Mouse (Mus musculus) layer of hippocampus, postnatal 36 days (tissue): ENCODE results near the gene Pcdh18. TPM values are rescaled to one million over a fixed set of nuclear protein-coding genes. Genes with fewer than 3 reads are reported as not detected.

Experiments used
- DNase-seq, 2 experiments: peaks; one replicate each; pipeline ENCODE4 v3.0.0; 2022
- total RNA-seq, 2 experiments: library from RNA; stranded (reverse); gene quantifications; 2 replicates each; pipeline ENCODE4 v1.2.3; 2021

Gene Pcdh18
- 1 to 10 TPM; 2.7 to 4.8 TPM for total RNA-seq

DNA sequence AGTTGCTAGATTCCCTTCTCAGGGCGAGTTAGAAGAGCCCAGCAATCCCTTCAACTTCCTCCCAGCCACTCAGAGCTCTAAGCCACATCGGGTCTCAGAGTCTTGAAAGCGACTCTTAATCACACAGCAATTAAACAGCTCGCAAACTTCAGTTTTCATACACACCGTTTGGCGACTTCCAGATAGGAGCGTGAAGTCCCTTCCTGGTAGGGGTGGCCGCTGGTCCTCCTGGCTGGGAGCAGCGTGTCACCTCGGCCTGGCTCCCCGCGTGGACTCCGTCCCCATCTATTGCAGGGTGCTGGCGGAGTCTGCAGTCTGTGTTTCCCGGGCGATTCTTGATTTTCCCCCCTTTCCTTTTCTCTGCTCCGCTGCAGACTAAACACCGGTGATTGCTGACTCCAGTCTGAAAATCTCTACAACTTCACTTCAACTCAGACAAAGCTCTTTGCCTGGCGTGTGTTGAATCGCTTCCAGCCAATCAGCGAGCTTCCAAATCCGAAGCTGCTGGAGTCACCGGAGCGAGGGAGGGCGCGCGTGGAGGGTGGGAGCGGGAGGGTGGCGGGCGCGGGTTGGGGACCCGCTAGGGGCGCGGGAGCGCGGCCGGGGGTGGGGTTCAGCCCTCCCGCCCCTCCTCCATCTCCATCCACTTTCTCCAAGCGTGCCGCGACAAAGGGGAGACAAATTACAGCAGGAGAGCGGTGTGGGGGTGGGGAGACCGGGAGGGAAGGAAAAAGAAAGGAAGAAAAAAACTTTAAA, at the start of gene Pcdh18:
TSS of gene Pcdh18 (minus strand) at position 456 of the 756 bp plus-strand sequence.
- DNase-seq = peak; percentile 40 to 42

DNA sequence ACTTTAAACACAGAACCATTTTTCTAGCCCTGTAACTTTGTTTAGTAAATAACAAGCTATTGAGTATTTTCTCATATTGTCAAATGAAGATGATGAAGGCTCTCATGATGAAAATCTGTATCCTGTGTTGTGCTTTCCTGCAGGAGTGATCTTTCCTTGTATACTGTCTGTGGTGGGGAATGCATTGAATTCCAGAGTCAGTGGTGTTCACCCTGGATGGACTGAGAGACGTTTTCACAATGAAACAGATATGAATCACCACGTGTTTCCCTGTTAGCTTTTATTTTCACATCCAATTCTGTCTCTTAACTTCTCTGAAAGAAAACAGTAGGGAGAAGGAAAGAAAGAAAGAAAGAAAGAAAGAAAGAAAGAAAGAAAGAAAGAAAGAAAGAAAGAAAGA, 49.7 kb upstream of the Pcdh18 start:
- no peak for DNase-seq

DNA sequence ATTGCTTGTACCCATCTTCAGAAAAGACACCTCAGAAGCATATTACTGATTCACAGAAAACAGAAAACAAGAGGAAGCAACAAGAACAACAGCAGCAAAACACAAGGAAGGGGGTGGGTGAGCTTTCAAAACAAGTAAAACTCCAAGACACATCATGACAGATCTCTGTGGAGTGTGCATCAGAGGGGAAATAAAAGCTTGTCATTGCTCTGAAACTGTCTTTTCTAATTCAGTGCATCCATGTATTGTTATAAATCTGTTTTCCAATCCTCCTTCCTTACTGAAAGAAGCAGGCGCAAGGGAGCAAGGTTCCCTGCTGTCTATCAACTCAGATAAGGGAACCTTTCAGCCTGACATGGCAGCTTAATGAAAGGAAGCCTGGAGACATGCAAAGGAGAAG, 48.4 kb upstream of the Pcdh18 start:
- no peak for DNase-seq

DNA sequence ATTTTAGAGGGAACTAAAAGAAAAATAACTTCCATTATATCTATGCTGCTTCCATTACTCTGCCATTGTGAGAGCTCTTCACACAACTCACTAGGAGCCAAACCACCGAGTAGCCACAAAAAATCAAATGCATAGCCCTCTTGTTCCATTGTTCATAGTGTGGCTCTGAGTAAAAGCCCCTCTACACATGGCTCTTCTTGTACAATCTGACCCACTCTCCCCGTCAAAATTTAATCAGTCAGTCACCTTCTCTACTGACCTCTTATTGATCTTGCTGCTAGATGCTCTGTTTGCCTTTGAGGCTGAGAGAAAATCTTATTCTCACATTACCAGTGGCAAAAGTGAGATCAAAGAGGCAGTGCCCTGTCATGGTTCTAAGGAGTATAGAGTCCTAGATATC, 31.2 kb upstream of the Pcdh18 start:
- DNase-seq = no peak

DNA sequence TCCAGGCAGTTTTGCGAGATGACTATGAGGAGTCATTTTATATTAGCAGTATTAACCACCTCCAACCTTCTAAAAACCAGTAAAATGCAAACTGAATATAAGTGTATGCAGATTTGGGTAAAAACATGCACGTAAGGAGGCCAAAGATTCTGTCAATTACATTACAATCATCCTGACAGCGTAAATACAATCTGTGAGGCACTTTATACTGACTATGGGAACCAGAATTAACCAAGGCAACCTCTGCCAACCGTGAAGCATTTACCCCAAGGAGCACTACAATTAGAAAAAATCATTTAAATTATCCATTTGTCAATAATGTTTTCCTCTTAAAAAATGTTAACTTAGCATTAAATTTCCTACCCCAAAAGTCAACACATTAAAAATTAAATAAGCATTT, 30.6 kb upstream of the Pcdh18 start:
- DNase-seq = no peak

DNA sequence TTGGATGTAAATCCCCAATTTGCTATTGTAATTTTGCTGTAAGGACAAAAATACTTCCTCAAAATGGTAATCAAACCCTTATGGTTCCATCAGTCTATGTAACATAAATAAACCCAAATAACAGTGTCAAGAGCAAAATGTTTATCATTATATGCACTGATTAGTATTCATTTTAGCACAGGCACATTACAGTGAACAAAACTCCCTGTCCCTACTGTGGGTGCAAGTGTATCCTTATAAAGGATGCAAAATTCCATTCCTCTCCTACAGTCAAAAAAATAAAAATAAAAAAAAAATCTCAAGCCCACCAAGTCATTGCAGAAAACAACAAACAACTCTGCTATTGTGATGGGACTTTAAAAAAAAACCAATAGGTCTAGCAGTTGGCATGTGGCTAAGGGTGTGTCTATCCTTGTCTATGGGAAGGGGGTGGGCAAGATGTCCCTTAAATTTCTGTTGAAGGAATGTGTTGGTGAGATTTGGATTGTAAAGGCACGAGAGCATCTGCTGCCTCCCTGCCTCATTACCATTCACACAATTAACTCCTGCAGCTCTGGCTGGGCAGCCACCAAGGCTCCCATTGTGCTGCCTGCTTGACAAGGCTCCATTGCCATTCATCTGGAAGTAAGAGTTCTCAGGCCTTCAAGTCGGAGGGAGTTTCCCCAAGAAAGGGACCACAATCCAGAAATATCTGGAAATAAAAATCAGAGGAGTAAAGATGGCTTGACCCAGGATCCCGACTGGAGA, 12.0 kb upstream of the Pcdh18 start:
- DNase-seq = no peak

DNA sequence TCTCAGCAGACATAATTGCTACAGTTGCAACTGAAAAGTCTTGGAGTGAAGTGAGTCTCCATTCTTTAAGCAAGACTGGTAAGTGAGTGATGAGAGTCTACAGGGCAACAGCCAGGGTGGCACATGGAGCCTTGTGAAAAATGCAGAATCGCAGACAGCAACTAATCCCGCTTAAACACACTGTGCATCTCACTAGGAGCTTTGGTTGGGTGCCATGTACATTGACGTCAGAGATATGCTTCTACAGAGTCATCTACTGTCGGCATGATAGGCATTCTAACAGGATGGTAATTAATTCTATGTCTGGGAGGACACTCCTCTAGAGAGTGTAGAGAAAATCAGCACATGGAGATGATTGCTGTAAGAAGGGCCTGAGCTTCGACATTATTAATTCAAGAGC, 5.6 kb upstream of the Pcdh18 start:
- no peak for DNase-seq

DNA sequence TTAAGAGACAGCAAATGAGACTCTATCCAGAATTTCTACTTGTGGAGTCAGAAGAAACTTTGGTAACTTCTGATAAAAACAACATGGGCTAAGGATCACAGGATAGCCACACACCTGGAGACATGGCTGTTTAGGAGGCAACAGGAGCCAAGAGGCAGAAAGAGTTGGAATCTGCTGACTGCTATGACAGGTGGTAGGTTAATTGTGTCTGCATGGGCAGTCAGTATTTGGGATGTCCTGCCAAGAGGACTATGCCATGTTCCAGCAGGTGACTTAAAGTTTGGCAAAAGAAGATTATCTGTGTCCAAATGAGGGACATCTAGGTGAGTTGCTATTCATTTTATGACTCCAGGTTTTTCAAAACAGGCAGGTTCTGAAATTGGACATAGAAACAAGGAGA, 4.8 kb upstream of the Pcdh18 start:
- no peak for DNase-seq

DNA sequence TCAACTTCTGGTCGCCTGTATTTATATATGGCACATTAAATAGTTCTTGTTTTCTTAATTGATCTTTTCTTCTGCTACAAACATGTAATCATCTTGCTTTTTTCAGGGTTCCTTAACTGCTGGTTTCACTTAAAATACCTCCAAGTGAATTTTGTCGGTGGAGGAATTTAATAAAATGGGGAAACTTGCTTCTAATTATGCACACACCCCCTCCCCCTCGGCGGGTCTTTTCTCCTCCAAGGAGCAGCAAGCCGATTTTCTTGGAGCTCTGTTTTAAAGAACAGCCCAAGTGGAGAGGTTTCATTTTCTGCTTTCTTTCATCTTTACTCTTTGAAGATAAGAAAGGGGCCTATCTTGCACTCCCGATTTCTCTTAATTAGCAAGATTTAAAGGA, 498 bp upstream of the Pcdh18 start:
- DNase-seq = no peak

DNA sequence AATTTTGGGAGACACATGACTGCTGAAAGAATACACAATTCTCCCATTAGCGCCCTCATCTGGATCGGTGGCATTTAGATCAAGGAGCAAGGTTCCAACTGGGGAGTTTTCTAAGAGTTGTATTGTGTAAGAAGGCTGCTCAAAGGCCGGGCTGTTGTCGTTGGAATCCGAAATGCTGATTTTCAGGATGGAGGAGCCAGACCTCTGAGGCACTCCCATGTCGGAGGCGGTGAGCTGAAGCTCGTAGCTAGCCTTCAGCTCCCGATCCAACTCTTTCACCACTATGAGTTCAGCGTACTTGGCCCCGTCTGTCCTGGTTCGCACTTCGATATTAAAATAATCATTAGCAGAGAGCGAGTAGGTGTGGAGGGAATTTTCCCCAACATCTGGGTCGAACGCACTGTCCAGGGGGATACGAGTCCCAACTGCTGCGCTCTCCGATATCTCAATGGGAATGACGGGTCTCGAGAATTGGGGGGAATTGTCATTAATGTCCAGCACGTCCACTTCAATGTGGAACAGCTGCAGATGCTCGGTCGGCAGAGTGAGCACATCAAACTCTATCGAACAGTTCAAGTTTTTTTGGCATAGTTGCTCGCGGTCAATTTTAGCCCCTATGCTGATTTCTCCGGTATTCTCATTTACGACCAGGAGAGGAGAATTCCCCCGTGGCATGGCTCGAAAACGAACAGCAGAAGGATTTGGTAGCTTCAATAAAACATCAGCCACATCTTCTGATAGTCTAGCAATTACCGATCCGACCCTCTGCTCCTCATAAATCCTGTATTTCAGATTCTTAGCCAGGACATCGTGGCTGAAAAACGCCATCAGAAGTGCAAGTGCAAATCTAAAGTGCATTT, 909 bp downstream of the Pcdh18 start:
- no peak for DNase-seq

DNA sequence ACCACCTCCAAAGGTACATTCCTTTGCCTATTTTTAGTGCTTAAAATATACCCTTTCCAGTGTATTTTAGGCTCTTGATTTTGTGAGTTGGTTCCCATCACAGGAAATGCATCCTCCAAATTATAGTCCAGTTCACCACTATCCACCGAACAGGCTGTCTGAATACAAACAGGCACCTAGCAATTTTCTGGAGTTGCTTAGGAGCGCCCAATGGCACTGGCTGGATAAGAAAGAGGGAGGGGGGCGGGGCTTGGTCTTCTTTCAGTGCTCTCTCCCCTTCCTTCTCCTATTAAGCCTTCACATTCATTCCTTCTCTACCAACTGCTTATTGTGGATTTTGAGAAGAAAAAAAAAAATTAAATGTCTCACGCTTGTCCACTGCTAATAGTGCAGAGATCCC, 4.4 kb downstream of the Pcdh18 start:
- no peak for DNase-seq

DNA sequence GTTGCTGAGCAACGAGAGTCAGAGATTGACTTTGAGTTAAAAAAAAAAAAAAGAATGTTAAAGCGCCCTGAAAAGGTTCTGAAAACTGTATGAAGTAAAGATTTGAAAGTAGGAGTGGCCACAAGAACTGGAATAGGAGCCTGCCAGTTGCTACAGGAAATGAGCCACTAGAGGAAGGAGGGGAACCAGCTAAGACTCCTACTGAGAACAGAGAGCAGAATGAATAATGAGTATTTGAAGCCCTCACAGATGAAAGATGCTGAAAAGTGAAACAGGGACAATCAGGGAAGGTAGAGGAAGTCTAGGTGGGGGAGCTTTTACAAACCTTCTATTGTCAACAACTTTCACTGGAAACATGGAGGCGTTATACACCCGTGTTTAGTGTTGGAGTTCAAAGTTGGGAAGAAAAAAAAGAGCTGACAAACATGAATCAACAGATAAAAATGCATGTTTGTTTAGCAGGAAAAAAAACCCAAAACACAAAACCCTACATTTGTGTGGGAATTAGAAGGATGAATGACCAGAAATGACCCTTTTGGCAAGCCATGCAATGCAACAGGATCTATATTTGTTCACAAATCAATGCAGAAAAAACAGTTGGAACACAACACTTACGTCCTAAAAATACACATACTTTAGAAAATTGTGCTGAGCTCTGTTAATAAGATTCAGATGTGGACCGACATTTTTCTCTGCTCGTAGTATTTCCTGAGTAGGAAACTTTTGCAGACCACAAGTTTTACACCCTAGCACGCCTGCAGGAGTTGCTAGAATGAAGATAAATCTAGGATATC, 7.4 kb downstream of the Pcdh18 start:
- no peak for DNase-seq

DNA sequence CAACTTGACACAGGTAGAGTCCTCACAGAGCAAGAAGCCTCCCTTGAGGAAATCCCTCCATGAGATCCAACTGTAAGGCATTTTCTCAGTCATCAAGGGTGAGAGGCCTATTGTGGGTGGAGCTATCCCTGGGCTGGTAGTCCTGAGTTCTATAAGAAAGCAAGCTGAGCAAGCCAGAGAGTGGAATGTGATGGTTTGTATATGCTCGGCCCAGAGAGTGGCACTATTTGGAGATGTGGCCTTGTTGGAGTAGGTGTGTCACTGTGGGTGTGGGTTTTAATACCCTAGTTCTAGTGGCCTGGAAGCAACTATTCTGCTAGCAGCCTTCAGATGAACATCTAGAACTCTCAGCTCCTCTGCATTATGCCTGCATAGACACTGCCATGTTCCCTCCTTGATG, 9.1 kb downstream of the Pcdh18 start:
- DNase-seq = no peak

DNA sequence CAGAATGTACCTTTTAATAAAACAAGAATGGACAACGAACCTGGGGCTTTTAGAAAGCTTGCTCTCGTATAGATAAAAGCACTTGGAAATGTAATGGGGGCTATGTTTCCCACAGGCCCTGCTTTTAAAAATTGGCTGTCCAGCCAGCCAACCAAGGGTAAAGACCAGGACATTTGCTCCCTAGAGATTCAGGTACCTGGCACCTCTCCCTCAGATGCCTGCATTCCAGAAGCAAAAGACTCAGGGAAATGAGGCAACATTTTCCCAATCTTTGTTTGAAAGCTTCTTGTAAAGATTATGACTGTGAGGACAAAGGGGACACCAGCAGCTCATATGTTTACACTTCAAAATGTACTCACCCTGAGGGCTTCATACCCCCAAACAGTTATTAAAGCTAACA, 18.1 kb downstream of the Pcdh18 start:
- no peak for DNase-seq

DNA sequence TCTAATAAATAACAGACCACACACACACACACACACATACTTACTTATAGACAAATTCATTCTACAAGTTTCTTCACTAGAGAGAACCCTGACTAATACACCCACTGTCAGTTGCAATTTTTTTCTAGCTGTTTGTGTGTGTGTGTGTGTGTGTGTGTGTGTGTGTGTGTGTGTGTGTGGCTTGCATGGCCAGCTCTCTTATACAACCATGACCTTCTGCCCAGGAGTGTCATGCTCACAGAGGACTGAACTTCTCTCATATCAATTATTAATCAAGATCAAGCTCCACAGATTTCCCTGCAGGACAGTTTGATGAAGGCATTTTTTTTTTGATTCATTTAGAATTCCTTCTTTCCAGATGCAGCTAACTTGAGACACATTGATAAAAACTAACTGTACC, 18.6 kb downstream of the Pcdh18 start:
- no peak for DNase-seq

DNA sequence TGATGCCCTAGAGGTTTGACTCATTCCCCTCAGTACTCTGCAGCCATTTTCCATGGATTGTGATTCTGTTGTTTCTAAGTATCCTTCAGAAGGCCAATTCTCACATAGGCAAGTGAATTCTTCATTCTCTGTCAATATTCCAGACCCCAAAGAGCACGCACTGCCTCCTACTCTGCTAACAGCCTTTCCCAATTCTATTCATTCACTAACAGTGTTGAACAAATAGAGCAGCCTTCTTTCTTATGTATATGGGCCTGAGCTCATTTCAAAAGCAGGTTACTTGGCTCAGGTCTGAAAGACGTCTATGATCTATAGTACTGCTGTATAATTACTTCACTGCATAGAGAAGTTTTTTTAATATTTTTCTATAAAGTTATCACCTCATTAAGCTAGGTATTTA, 50.6 kb downstream of the Pcdh18 start:
- no peak for DNase-seq

DNA sequence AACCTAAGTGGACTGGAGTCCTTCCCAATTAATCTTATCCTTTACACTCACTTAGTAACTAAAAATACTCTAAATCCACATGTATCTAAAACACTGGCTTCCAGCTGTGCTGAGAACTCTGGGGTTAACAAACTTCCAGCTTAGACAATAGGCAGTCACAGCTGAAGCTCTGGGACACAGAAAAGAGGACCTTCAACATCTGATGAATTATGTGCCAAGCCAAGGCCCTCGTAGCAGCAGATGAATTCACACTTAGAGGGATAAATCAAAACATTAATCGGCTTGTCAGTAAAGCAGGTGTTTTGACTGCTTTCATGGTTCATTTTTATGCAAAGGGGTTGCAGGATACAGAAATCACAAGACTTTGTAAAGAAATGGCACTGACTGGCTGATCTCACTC, 57.2 kb downstream of the Pcdh18 start:
- no peak for DNase-seq
